Mouse (Mus musculus) ES-Bruce4 (cell line): ENCODE measurements around the gene Ankrd22. TPM values are rescaled to one million over a fixed set of nuclear protein-coding genes. Genes with fewer than 3 reads are reported as not detected.

Experiments used
- H3K27ac ChIP-seq: 2 replicates; pipeline ENCODE4 v1.5.1; 2012; ENCODE audit warnings: low read length, inconsistent platforms; ENCODE audit not compliant: insufficient read depth
- H3K27me3 ChIP-seq: 2 replicates; pipeline ENCODE4 v1.6.1; 2012; ENCODE audit warnings: mild to moderate bottlenecking, low read length, inconsistent platforms; ENCODE audit not compliant: control insufficient read depth, poor library complexity, insufficient read depth, severe bottlenecking
- H3K36me3 ChIP-seq: 2 replicates; pipeline ENCODE4 v1.6.1; 2012; ENCODE audit warnings: inconsistent platforms, mild to moderate bottlenecking, low read length, moderate library complexity; ENCODE audit not compliant: control insufficient read depth, poor library complexity, insufficient read depth, severe bottlenecking
- H3K4me1 ChIP-seq: one replicate; pipeline ENCODE4 v1.8.1; 2011; ENCODE audit warnings: low read length; ENCODE audit not compliant: control insufficient read depth, insufficient read depth
- H3K4me3 ChIP-seq: 2 replicates; pipeline ENCODE4 v1.5.1; 2011; ENCODE audit warnings: low read depth, mild to moderate bottlenecking, low read length
- H3K9ac ChIP-seq: 2 replicates; pipeline ENCODE4 v1.6.1; 2012; ENCODE audit warnings: low read depth, mild to moderate bottlenecking, inconsistent platforms; ENCODE audit not compliant: poor library complexity, severe bottlenecking
- H3K9me3 ChIP-seq: replicated peaks from 2 replicates; pipeline ENCODE4 v1.6.1; 2012; ENCODE audit warnings: mild to moderate bottlenecking, low read length, inconsistent platforms; ENCODE audit not compliant: control insufficient read depth, poor library complexity, insufficient read depth, severe bottlenecking
- CTCF ChIP-seq: IDR thresholded peaks from one replicate; pipeline ENCODE4 v1.8.1; 2011; ENCODE audit warnings: low read depth, low read length
- EP300 ChIP-seq: IDR thresholded peaks from 2 replicates; pipeline ENCODE4 v1.6.1; 2011; ENCODE audit warnings: low read depth, low read length; ENCODE audit not compliant: insufficient read depth
- POLR2A ChIP-seq: IDR thresholded peaks from one replicate; pipeline ENCODE4 v1.8.1; 2011; ENCODE audit warnings: low read length; ENCODE audit not compliant: insufficient read depth
- polyA plus RNA-seq: library from polyadenylated mRNA; stranded (reverse); fragments of >200 nt; gene quantifications from 2 replicates; pipeline ENCODE4 v1.2.4, GENCODE M21; 2011; ENCODE audit warnings: low read depth; ENCODE audit not compliant: missing spikeins, insufficient read depth, insufficient read length

Gene Ankrd22
- polyA plus RNA-seq, 1 experiment = not detected

DNA sequence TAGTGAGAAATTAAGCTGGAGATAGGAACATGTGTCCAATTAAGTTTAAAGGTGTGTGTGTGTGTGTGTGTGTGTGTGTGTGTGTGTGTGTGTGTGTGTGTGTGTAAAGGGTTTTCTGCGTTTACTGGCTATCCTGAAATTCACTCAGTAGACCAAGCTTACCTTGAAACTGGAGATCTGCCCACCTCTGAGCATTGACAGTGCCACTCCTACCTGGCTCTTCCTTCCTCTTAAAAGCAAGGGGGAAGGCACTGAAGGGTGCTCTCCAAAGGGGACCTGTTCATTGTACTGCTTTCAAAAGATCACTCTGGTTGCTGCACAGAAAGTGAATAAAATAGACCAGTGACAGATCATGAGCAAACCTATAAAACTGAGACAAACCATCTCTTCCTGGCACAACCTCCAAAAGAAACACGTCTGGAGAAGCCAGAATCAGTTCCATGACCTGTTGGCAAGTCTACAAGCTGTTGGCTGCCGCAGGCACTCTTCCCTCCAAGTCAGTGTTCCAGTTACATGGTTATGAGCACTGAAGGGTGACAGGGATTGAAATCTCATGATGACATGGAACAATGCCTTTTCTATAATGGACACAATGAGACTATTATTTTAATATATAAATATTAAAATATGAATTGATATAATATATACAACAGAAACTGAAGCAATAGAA lies 76.7 kb downstream of the Ankrd22 start:
- Histone ChIP-seq H3K36me3 (no peaks in the 10 kb centered on the region), H3K4me1 (no peaks in the 10 kb centered on the region)

DNA sequence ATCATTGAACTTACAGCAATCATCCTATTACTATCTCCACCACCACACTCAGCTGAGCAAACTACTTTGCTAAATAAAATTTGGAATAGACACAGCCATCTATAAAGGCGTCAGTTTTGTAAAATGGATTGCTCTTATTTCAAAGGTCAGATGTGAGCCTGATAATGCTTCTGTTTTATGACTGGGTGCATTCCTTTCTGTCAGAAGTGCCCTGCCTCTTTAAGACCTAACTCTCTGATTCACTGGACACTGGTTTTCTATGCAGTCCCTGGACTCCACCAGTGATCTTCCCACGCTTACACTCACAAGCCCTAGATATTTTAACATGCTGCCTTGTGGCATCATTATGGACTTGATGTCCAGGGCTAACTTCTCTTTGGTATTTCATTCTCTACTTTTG lies 87.7 kb downstream of the Ankrd22 start:
- no peaks in the 10 kb centered on the region for H3K4me1 ChIP-seq
- H3K4me3 ChIP-seq = no peak overlapping the region
- TF ChIP-seq CTCF (no peak), POLR2A (no peak)
- no peaks in the 10 kb centered on the region for H3K9me3 ChIP-seq
- no peak overlapping the region for H3K27ac ChIP-seq
- no peaks in the 10 kb centered on the region for H3K36me3 ChIP-seq
- H3K9ac ChIP-seq = no peak overlapping the region
- no peaks in the 10 kb centered on the region for H3K27me3 ChIP-seq

More for the DNA sequence above, 76.7 kb downstream of the Ankrd22 start:
- TF ChIP-seq EP300 (no peak), POLR2A (no peak), CTCF (no peak)
- Histone ChIP-seq H3K27ac (no peak overlapping the region), H3K27me3 (no peaks in the 10 kb centered on the region), H3K9me3 (no peaks in the 10 kb centered on the region), H3K9ac (no peak overlapping the region), H3K4me3 (no peak overlapping the region)

DNA sequence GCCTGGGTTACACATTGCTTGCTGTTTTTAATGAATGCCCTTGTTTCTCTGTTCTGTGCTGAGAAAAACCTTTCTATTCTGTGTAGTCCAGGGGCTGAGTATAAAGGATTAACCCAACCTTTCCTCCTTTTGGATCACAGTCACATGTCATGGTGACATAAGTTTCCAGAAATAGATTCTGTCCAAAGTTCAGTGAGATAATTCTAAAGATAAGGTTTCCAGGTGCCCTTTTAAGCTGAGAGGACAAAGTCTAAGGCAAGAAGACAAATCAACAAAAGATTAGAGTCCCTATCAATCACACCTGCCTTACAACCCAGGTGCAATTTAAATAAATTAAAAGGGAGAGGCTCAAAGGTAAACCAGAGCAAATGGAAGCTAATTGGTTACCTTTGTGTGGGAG lies 91.6 kb downstream of the Ankrd22 start:
- Histone ChIP-seq H3K9me3 (no peaks in the 10 kb centered on the region), H3K27me3 (no peaks in the 10 kb centered on the region), H3K4me1 (no peaks in the 10 kb centered on the region), H3K36me3 (no peaks in the 10 kb centered on the region), H3K4me3 (no peak overlapping the region), H3K9ac (no peak overlapping the region), H3K27ac (no peak overlapping the region)
- TF ChIP-seq EP300 (no peak), CTCF (no peak)

Other genes with a start within 250 kb of the Ankrd22 start
- gene Lipf, start 204.9 kb downstream of the Ankrd22 start, polyA plus RNA-seq = not detected in 2 replicates
- gene Lipk, start 157.8 kb downstream of the Ankrd22 start, polyA plus RNA-seq = not detected in 2 replicates
- not detected in 2 replicates for gene Lipn, start 98.7 kb downstream of the Ankrd22 start, polyA plus RNA-seq
- gene Lipm, start 65.1 kb downstream of the Ankrd22 start, polyA plus RNA-seq = not detected in 2 replicates
- gene Stambpl1, start 26.2 kb upstream of the Ankrd22 start, polyA plus RNA-seq = 1.3 and 2.8 TPM in 2 replicates
- gene Acta2, start 89.5 kb upstream of the Ankrd22 start, polyA plus RNA-seq = 44.1 and 50.0 TPM in 2 replicates
- 2.8 TPM in 2 replicates for gene Fas, start 124.6 kb upstream of the Ankrd22 start, polyA plus RNA-seq